Comparison of ENCODE assay signal across 20 mouse cellular contexts in the genomic region with DNA sequence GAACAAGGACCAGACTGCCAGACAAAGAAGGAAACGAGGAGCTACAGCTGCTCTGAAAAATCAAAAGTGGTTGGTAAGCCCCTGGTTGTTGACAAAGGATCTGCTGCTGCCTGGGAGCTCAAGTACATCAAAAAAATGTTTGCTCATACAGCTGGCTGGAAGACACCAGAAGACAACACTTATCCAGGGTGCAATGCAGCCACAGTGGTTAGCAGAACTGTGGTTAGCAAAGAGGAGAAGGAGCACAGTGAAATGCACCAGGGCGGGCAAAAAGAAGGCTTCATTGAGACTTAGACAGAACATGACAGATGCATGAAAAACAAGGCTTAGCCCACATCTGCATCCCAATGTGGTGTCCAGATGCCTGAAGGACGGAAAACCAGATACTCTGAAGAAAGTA. TPM values are rescaled to one million over a fixed set of nuclear protein-coding genes. Genes with fewer than 3 reads are reported as not detected.
DNase-seq lines count a peak whose midpoint lies in the region; ATAC-seq lines count a peak whose summit lies in the region.
"Had no signal": no experiment of that assay in that cellular context is flagged by ENCODE, and none has a peak within 500 bp of the region (broad histone marks: within the 10 kb centered on the region; RNA-seq: fewer than 3 reads in every experiment).

No protein-coding gene starts in this region.

- DNase-seq in embryo, embryonic 10 days (ENCODE audit: low spot score), result peak; percentile 8
- DNase-seq in embryo, embryonic 11 days, result no peak
- DNase-seq in thymus, adult 18-20 months, result peak; percentile 12 to 55
- peak; percentile 33 to 57 for DNase-seq in thymus, postnatal 36 days
- DNase-seq in kidney, adult 11 months, result no peak
- DNase-seq in ovary, postnatal 10 days (ENCODE audit: low spot score), result no peak
- DNase-seq in lung, postnatal 10 days, result no peak
- DNase-seq: adrenal gland, adult 2 months; cerebellum, adult 11-12 months; cerebellum, postnatal 14 days; heart, postnatal 4 days; kidney, adult 8-10 months; kidney, postnatal 14 days; layer of hippocampus, postnatal 36 days; liver, postnatal 0 days; midbrain, embryonic 14.5 days had no signal

- 0 out of 2 replicates have a peak, but pooled peaks have one; percentile 45 for ATAC-seq in common myeloid progenitor, adult 5-6 weeks (replicated peaks; ENCODE audit: low read depth, poor library complexity, severe bottlenecking)
- ATAC-seq: forebrain, embryonic 13.5 days; inflammation-experienced regulatory T-cells, adult 6 months; liver, postnatal 0 days; lung, postnatal 0 days had no signal

RNA-seq across cellular contexts. Expression of gene Atp6ap2, which starts 9.7 kb away (rescaled TPM):
- total RNA-seq in common myeloid progenitor, adult 5-6 weeks (2017), result 68.8 and 72.1 TPM in 2 replicates

Comparison
In these comparisons a context has a peak if more than half of its experiments do, and no peak if none do; other contexts are left out.
1. DNase-seq: peak in embryo, embryonic 10 days (single experiment), thymus, adult 18-20 months (2 of 2) and thymus, postnatal 36 days (2 of 2); none in embryo, embryonic 11 days (single experiment), kidney, adult 11 months (single experiment), ovary, postnatal 10 days (single experiment) and lung, postnatal 10 days (single experiment).